Mouse (Mus musculus) MEL-GATA-1-ER (cell line): ENCODE data around the gene Nyap1.
"Not testable (repeated sequence)": the region's sequence is repeated elsewhere in the genome, so short reads cannot be mapped to it uniquely, and the experiment has no call there.

Source experiments
- DNase-seq: peaks from one replicate; pipeline ENCODE4 v3.0.0-alpha.2; 2012; ENCODE audit warnings: low read depth; ENCODE audit errors: extremely low read depth

The Nyap1 gene

GRCm38 (mm10) chr5:137745214-137746171 lies 4.1 kb upstream of the Nyap1 start, which contains the start of gene Tsc22d4:
Tsc22d4 (plus strand) TSS chr5:137745730.
- peak; percentile 95 for DNase-seq

- DNase-seq: no peak
Measured at GRCm38 (mm10) chr5:137744197-137744596, 2.8 kb upstream of the Nyap1 start.

- no peak for DNase-seq
Measured at GRCm38 (mm10) chr5:137742836-137743235, 1.4 kb upstream of the Nyap1 start.

- DNase-seq: no peak
Measured at GRCm38 (mm10) chr5:137742048-137742447, 641 bp upstream of the Nyap1 start.

GRCm38 (mm10) chr5:137740506-137740905 lies 901 bp downstream of the Nyap1 start:
- no peak for DNase-seq

- DNase-seq: no peak
Measured at GRCm38 (mm10) chr5:137739471-137739870, 1.9 kb downstream of the Nyap1 start.

- no peak for DNase-seq
Measured at GRCm38 (mm10) chr5:137738516-137738915, 2.9 kb downstream of the Nyap1 start.

- no peak for DNase-seq
Measured at GRCm38 (mm10) chr5:137737400-137737940, 3.9 kb downstream of the Nyap1 start.

- DNase-seq: no peak
Measured at GRCm38 (mm10) chr5:137734289-137735061, 6.9 kb downstream of the Nyap1 start.

GRCm38 (mm10) chr5:137733638-137734288 lies 7.6 kb downstream of the Nyap1 start:
- DNase-seq: no peak

GRCm38 (mm10) chr5:137726767-137727166 lies 14.6 kb downstream of the Nyap1 start:
- DNase-seq: no peak

- peak; percentile 77 for DNase-seq
Measured at GRCm38 (mm10) chr5:137723840-137724239, 17.6 kb downstream of the Nyap1 start.

- not testable (repeated sequence) for DNase-seq
Measured at GRCm38 (mm10) chr5:137720558-137721164, 20.7 kb downstream of the Nyap1 start.

- DNase-seq: no peak
Measured at GRCm38 (mm10) chr5:137719088-137719487, 22.3 kb downstream of the Nyap1 start.

- DNase-seq: peak; percentile 40
Measured at GRCm38 (mm10) chr5:137718020-137718790, 23.2 kb downstream of the Nyap1 start.

- no peak for DNase-seq
Measured at GRCm38 (mm10) chr5:137715685-137716084, 25.7 kb downstream of the Nyap1 start.

- DNase-seq: no peak
Measured at GRCm38 (mm10) chr5:137713454-137713853, 28.0 kb downstream of the Nyap1 start.

GRCm38 (mm10) chr5:137706913-137707633 lies 34.3 kb downstream of the Nyap1 start:
- peak; percentile 57 for DNase-seq

- no peak for DNase-seq
Measured at GRCm38 (mm10) chr5:137705242-137705641, 36.2 kb downstream of the Nyap1 start.
